17 mouse cellular contexts compared by ENCODE assay signal in genomic region chr2:129896696-129897095, GRCm38 (mm10).
"Had no signal": no experiment of that assay in that cellular context is flagged by ENCODE, and none has a peak within 500 bp of the region (broad histone marks: within the 10 kb centered on the region; RNA-seq: fewer than 3 reads in every experiment).

No protein-coding gene starts in this region.

- DNase-seq: lung, adult 18-20 months; lung, embryonic 14.5 days; lung, postnatal 14 days; lung, postnatal 36 days; midbrain, embryonic 14.5 days; right cerebral cortex, postnatal 14 days; thymus, adult 2 months; thymus, postnatal 25 days; thymus, postnatal 4 days had no signal

- H3K27me3 ChIP-seq: neural tube, embryonic 12.5 days; stomach, embryonic 15.5 days had no signal

- H3K9me3 ChIP-seq: neural tube, embryonic 12.5 days; stomach, embryonic 15.5 days had no signal

- H3K27ac ChIP-seq: liver, embryonic 14.5 days; macrophage; neural tube, embryonic 12.5 days; stomach, embryonic 15.5 days; stomach, postnatal 0 days had no signal

- H3K4me1 ChIP-seq: stomach, embryonic 15.5 days had no signal

- H3K4me3 ChIP-seq: megakaryocyte, embryonic 14.5 days; neural tube, embryonic 12.5 days; stomach, embryonic 15.5 days had no signal

- ATAC-seq: midbrain, embryonic 16.5 days had no signal

- H3K4me2 ChIP-seq: lung, embryonic 14.5 days; midbrain, embryonic 11.5 days; neural tube, embryonic 12.5 days; stomach, embryonic 15.5 days had no signal

- H3K9ac ChIP-seq: liver, embryonic 14.5 days; lung, embryonic 14.5 days; neural tube, embryonic 12.5 days; stomach, embryonic 15.5 days had no signal

- H3K36me3 ChIP-seq: neural tube, embryonic 12.5 days; stomach, embryonic 15.5 days had no signal
